Mouse (Mus musculus) kidney, adult 2 months (tissue): ENCODE data around the gene Usp48.

Experiments used
- CTCF ChIP-seq: fragments of 200-500 bp; conservative IDR thresholded peaks from 2 replicates; pipeline ENCODE4 v1.5.1; 2011; ENCODE audit warnings: low read depth, mild to moderate bottlenecking, control low read depth, low read length, moderate library complexity, mixed read lengths; ENCODE audit not compliant: insufficient read depth, insufficient read length
- POLR2A ChIP-seq: fragments of 200-500 bp; IDR thresholded peaks from one replicate; pipeline ENCODE4 v1.6.1; 2011; ENCODE audit warnings: low read depth, low read length, control low read depth

GRCm38 (mm10) chr4:137660364-137661077, 67.0 kb downstream of the Usp48 start:
- no peak for TF ChIP-seq POLR2A
- no peak for TF ChIP-seq CTCF
